Mouse (Mus musculus): Measurements from ENCODE around the gene B3galt4.

GRCm38 (mm10) chr17:33930280-33931158, 20.8 kb downstream of the B3galt4 start:
- TF ChIP-seq TAL1 (conservative IDR thresholded peaks at IDR 0.05; ENCODE audit: low read depth, low read length) (no peak), CTCF (IDR thresholded peaks at IDR 0.05; ENCODE audit: low read depth, low read length) (no peak), POLR2AphosphoS5 (IDR thresholded peaks at IDR 0.05; ENCODE audit: insufficient replicate concordance, low read depth, low read length) (no peak), GATA1 (IDR thresholded peaks at IDR 0.05; ENCODE audit: borderline replicate concordance, low read length) (no peak)

Data from G1E (cell line).